Mouse (Mus musculus): ENCODE measurements at regions not wholly inside any gene's neighbourhood (a gene's known extent, or its start where the extent isn't known, plus 50 kb on each side); places are given as distances from the start of the nearest gene placed in this dataset.

DNA sequence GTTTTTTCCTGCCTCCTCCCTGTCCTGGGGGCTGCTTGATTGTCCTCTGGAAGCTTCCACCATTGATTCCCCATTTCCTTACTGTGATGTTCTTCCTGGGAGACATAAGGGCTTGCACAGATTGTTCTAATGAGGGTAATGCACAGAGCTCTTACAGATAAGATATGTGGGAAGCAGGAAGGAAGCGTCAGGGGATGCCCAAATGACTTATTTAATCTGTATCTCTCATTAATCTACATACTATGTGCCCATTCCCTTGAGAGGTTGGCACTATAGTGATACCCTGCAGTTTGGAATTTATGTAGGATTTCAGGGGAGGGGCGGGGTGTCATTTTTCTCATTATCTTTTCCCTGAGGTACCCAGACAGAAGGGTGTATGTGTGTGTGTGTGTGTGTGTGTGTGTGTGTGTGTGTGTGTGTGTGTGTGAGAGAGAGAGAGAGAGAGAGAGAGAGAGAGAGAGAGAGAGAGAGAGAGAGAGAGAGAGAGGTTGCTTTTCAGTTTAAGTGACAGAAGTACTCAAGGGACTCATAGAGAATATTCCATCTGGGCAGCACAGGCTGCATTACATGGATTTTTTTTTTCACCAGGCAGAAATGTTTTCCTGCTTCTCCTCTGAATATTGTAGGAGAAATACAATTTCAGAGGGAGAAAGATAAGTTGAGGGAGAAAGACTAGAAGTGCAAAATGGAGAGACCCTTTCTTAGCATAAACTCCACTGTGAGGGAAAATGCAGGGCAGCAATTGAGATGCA lies 1064.2 kb downstream of the Pcdh17 start:
- TF ChIP-seq CTCF (IDR thresholded peaks at IDR 0.05; ENCODE audit: borderline replicate concordance, extremely low read depth, insufficient read depth, insufficient read length) (no peak), POLR2A (IDR thresholded peaks at IDR 0.05; ENCODE audit: borderline replicate concordance, extremely low read depth, insufficient read depth, insufficient read length, poor library complexity, severe bottlenecking) (no peak)

Data from brain, embryonic 14.5 days (tissue).